Mouse (Mus musculus): ENCODE data around the gene Olfr945.

Olfr945 gene

GRCm38 (mm10) chr9:39276718-39277117, at the start of gene Olfr945:
Gene Olfr945, minus strand, starts transcription at chr9:39276818.
- DNase-seq (ENCODE audit: low spot score) = no peak

- no peak for DNase-seq (ENCODE audit: low spot score)
Observed at GRCm38 (mm10) chr9:39325945-39326344, 49.3 kb upstream of the Olfr945 start, which contains the start of gene Olfr948. Gene Olfr948, minus strand, starts transcription at chr9:39326045.

- no peak for DNase-seq (ENCODE audit: low spot score)
Observed at GRCm38 (mm10) chr9:39287136-39287535, 10.5 kb upstream of the Olfr945 start.

GRCm38 (mm10) chr9:39249894-39250293, 26.7 kb downstream of the Olfr945 start, which contains the start of gene Olfr1537:
Gene Olfr1537, minus strand, starts transcription at chr9:39249994.
- no peak for DNase-seq (ENCODE audit: low spot score)

All from ovary, postnatal 14 days (tissue).